Mouse (Mus musculus) G1E (cell line): ENCODE data around the gene Misp. TPM values are rescaled to one million over a fixed set of nuclear protein-coding genes. Genes with fewer than 3 reads are reported as not detected.

Source experiments
- ATAC-seq: 2 replicates; pipeline ENCODE4 v1.8.0; 2016; ENCODE audit warnings: mild to moderate bottlenecking; ENCODE audit not compliant: insufficient number of reproducible peaks, poor library complexity, low FRiP score, severe bottlenecking; ENCODE audit errors: extremely low read depth
- DNase-seq: peaks from one replicate; pipeline ENCODE4 v3.0.0; 2012; ENCODE audit warnings: low spot score
- H3K27me3 ChIP-seq: 2 replicates; pipeline ENCODE4 v1.6.1; 2012; ENCODE audit warnings: mild to moderate bottlenecking, low read length, inconsistent platforms; ENCODE audit not compliant: insufficient read depth
- H3K36me3 ChIP-seq: replicated peaks from 2 replicates; pipeline ENCODE3; 2012; ENCODE audit warnings: mild to moderate bottlenecking, inconsistent platforms
- H3K4me1 ChIP-seq: 2 replicates; pipeline ENCODE4 v1.6.1; 2012; ENCODE audit warnings: low read depth, low read length, inconsistent platforms, mixed read lengths; ENCODE audit not compliant: insufficient read depth
- H3K4me3 ChIP-seq: 2 replicates; pipeline ENCODE4 v1.5.1; 2012; ENCODE audit warnings: low read depth, mild to moderate bottlenecking, inconsistent platforms, low read length, moderate library complexity, mixed read lengths
- H3K9me3 ChIP-seq: replicated peaks from 2 replicates; pipeline ENCODE4 v1.6.1; 2012; ENCODE audit warnings: inconsistent platforms
- CTCF ChIP-seq: IDR thresholded peaks from 2 replicates; pipeline ENCODE4 v1.5.1; 2012; ENCODE audit warnings: low read depth, low read length, inconsistent platforms, mixed read lengths
- GATA1 ChIP-seq: IDR thresholded peaks from 2 replicates; pipeline ENCODE4 v1.6.1; 2012; ENCODE audit warnings: borderline replicate concordance, low read length, inconsistent platforms, mixed read lengths
- GATA2 ChIP-seq: IDR thresholded peaks from 2 replicates; pipeline ENCODE4 v1.6.1; 2012; ENCODE audit warnings: low read depth, low read length, inconsistent platforms, borderline replicate concordance
- POLR2AphosphoS5 ChIP-seq: IDR thresholded peaks from 2 replicates; pipeline ENCODE4 v1.6.1; 2012; ENCODE audit warnings: low read depth, low read length, inconsistent platforms; ENCODE audit not compliant: insufficient replicate concordance
- TAL1 ChIP-seq: conservative IDR thresholded peaks from 2 replicates; pipeline ENCODE4 v1.6.1; 2012; ENCODE audit warnings: low read depth, low read length, inconsistent platforms, mixed read lengths
- polyA plus RNA-seq: library from polyadenylated mRNA; stranded (reverse); fragments of >175 nt; gene quantifications from 2 replicates; pipeline ENCODE4 v1.2.3, GENCODE M21; 2012
- total RNA-seq, 2 experiments: library from RNA; stranded (forward) in 1 of 2; stranded (reverse) in 1 of 2; fragments of 200-1000 nt in 1 of 2; fragments of >200 nt in 1 of 2; fragmentation: Nextera tagmentation in 1 of 2; gene quantifications; 2 replicates each; pipeline ENCODE4 v1.2.3; 2014 to 2017

The Misp gene
- total and polyA plus RNA-seq, 3 experiments = 0.33 TPM; not detected in 2

GRCm38 (mm10) chr10:79851653-79852052 lies 30.9 kb downstream of the Misp start:
- ATAC-seq (no peak), DNase-seq (no peak)
- peaks cover 34% of the 10 kb centered on the region for H3K36me3 ChIP-seq
- peaks cover 2% of the 10 kb centered on the region for H3K27me3 ChIP-seq
- TF ChIP-seq GATA1 (no peak), TAL1 (no peak), POLR2AphosphoS5 (no peak), CTCF (no peak), GATA2 (no peak)
- H3K9me3 ChIP-seq = no peaks in the 10 kb centered on the region
- peak overlapping the region; percentile 93; the same call in 1 of the 2 replicates for H3K4me3 ChIP-seq
- peaks cover 51% of the 10 kb centered on the region for H3K4me1 ChIP-seq

GRCm38 (mm10) chr10:79852107-79852789 lies 31.5 kb downstream of the Misp start:
- H3K9me3 ChIP-seq = no peaks in the 10 kb centered on the region
- peaks cover 40% of the 10 kb centered on the region for H3K36me3 ChIP-seq
- peak overlapping the region; percentile 93; the same call in 1 of the 2 replicates for H3K4me3 ChIP-seq
- ATAC-seq (no peak), DNase-seq (no peak)
- H3K27me3 ChIP-seq = no peaks in the 10 kb centered on the region
- TF ChIP-seq TAL1 (no peak), GATA2 (no peak), POLR2AphosphoS5 (no peak), CTCF (no peak), GATA1 (no peak)
- peaks cover 57% of the 10 kb centered on the region for H3K4me1 ChIP-seq

GRCm38 (mm10) chr10:79852827-79853226 lies 32.0 kb downstream of the Misp start:
- Histone ChIP-seq H3K36me3 (peaks cover 46% of the 10 kb centered on the region), H3K4me1 (peaks cover 63% of the 10 kb centered on the region), H3K4me3 (peak overlapping the region; percentile 93), H3K27me3 (no peaks in the 10 kb centered on the region), H3K9me3 (no peaks in the 10 kb centered on the region)
- ATAC-seq = no peak
- no peak for DNase-seq
- TF ChIP-seq POLR2AphosphoS5 = no peak
- no peak for TF ChIP-seq GATA1
- TF ChIP-seq TAL1 = no peak
- TF ChIP-seq CTCF = no peak
- TF ChIP-seq GATA2 = no peak

GRCm38 (mm10) chr10:79853392-79853791 lies 32.6 kb downstream of the Misp start:
- Histone ChIP-seq H3K36me3 (peaks cover 51% of the 10 kb centered on the region), H3K27me3 (no peaks in the 10 kb centered on the region), H3K9me3 (no peaks in the 10 kb centered on the region), H3K4me1 (peaks cover 68% of the 10 kb centered on the region), H3K4me3 (peak overlapping the region; percentile 93)
- ATAC-seq (no peak), DNase-seq (peak; percentile 75)
- TF ChIP-seq POLR2AphosphoS5 = no peak
- no peak for TF ChIP-seq GATA2
- no peak for TF ChIP-seq GATA1
- TF ChIP-seq CTCF = no peak
- no peak for TF ChIP-seq TAL1

- Histone ChIP-seq H3K36me3 (peaks cover 59% of the 10 kb centered on the region), H3K4me1 (peaks cover 76% of the 10 kb centered on the region), H3K27me3 (no peaks in the 10 kb centered on the region), H3K4me3 (peak within 1 kb of the TSS; percentile 93), H3K9me3 (no peaks in the 10 kb centered on the region)
- DNase-seq (peak; percentile 98), ATAC-seq (peak; percentile 81)
- TF ChIP-seq TAL1 (no peak), GATA1 (no peak), POLR2AphosphoS5 (no peak; the same call in 1 of the 2 replicates), CTCF (no peak), GATA2 (no peak)
These were observed 33.3 kb downstream of the Misp start, which contains the start of gene Ptbp1 for GRCm38 (mm10) chr10:79853860-79854795. TSS of gene Ptbp1 (plus strand) at chr10:79854427.

- no peak for DNase-seq
- H3K27me3 ChIP-seq = no peaks in the 10 kb centered on the region
- TF ChIP-seq TAL1 (no peak), GATA2 (no peak), GATA1 (no peak), POLR2AphosphoS5 (no peak), CTCF (no peak)
- peak overlapping the region; percentile 93 for H3K4me3 ChIP-seq
- H3K9me3 ChIP-seq = no peaks in the 10 kb centered on the region
- ATAC-seq = no peak
- peaks cover 80% of the 10 kb centered on the region for H3K4me1 ChIP-seq
- H3K36me3 ChIP-seq = peaks cover 66% of the 10 kb centered on the region
These were observed 34.2 kb downstream of the Misp start for GRCm38 (mm10) chr10:79854801-79855541.
